Mouse (Mus musculus) myocyte (in vitro differentiated cells): ENCODE results near the gene Smad6. TPM values are rescaled to one million over a fixed set of nuclear protein-coding genes. Genes with fewer than 3 reads are reported as not detected.

Source experiments
- H3K27me3 ChIP-seq: one replicate; pipeline ENCODE4 v1.6.1; 2011; ENCODE audit not compliant: control insufficient read depth, insufficient read depth, insufficient read length
- H3K36me3 ChIP-seq: one replicate; pipeline ENCODE4 v1.6.1; 2011; ENCODE audit not compliant: control insufficient read depth, insufficient read depth
- H3K4me2 ChIP-seq: one replicate; pipeline ENCODE4 v1.6.1; 2011; ENCODE audit warnings: low read depth, control low read depth
- H3K4me3 ChIP-seq: one replicate; pipeline ENCODE4 v1.5.1; 2011; ENCODE audit warnings: mild to moderate bottlenecking, control low read depth, moderate library complexity
- H3K79me2 ChIP-seq: one replicate; pipeline ENCODE4 v1.6.1; 2011; ENCODE audit not compliant: control insufficient read depth, insufficient read depth
- H3ac ChIP-seq: one replicate; pipeline ENCODE4 v1.6.1; 2011; ENCODE audit not compliant: control insufficient read depth, insufficient read length
- CEBPB ChIP-seq: IDR thresholded peaks from 2 replicates; pipeline ENCODE4 v1.6.1; 2011; ENCODE audit warnings: mild to moderate bottlenecking, moderate library complexity; ENCODE audit not compliant: poor library complexity, insufficient read depth, severe bottlenecking
- E2F4 ChIP-seq: IDR thresholded peaks from one replicate; pipeline ENCODE4 v1.6.1; 2011; ENCODE audit warnings: mild to moderate bottlenecking, control low read depth, moderate library complexity; ENCODE audit not compliant: insufficient read depth
- MAX ChIP-seq: IDR thresholded peaks from one replicate; pipeline ENCODE4 v1.6.1; 2011; ENCODE audit warnings: low read depth, mild to moderate bottlenecking, control low read depth
- MYOD1 ChIP-seq, 3 experiments: IDR thresholded peaks; one replicate each; pipeline ENCODE4 v1.6.1; 2011; ENCODE audit warnings: control low read depth in 2 of 3, low read depth in 2 of 3, mild to moderate bottlenecking in 2 of 3, moderate library complexity in 1 of 3; ENCODE audit not compliant: insufficient read length in 2 of 3, control insufficient read depth in 1 of 3
- MYOG ChIP-seq, 3 experiments: IDR thresholded peaks; one replicate each; pipeline ENCODE4 v1.6.1; 2011; ENCODE audit warnings: control low read depth in 2 of 3, low read depth in 2 of 3, mild to moderate bottlenecking in 2 of 3; ENCODE audit not compliant: insufficient read length in 2 of 3, control insufficient read depth in 1 of 3, insufficient read depth in 1 of 3
- POLR2A ChIP-seq: IDR thresholded peaks from one replicate; pipeline ENCODE4 v1.6.1; 2011; ENCODE audit warnings: low read depth, mild to moderate bottlenecking, control low read depth, moderate library complexity; ENCODE audit not compliant: insufficient read length
- POLR2AphosphoS2 ChIP-seq: IDR thresholded peaks from one replicate; pipeline ENCODE4 v1.6.1; 2011; ENCODE audit warnings: low read depth, control low read depth; ENCODE audit not compliant: insufficient read length
- REST ChIP-seq: IDR thresholded peaks from one replicate; pipeline ENCODE4 v1.6.1; 2011; ENCODE audit warnings: mild to moderate bottlenecking, control low read depth, moderate library complexity; ENCODE audit not compliant: insufficient read depth, insufficient read length
- SRF ChIP-seq: IDR thresholded peaks from one replicate; pipeline ENCODE4 v1.6.1; 2011; ENCODE audit warnings: low read depth; ENCODE audit not compliant: control insufficient read depth, insufficient read length
- TCF12 ChIP-seq: IDR thresholded peaks from one replicate; pipeline ENCODE4 v1.6.1; 2011; ENCODE audit warnings: mild to moderate bottlenecking, control low read depth; ENCODE audit not compliant: poor library complexity, insufficient read depth, severe bottlenecking
- TCF3 ChIP-seq: IDR thresholded peaks from one replicate; pipeline ENCODE4 v1.6.1; 2011; ENCODE audit warnings: low read depth, control low read depth; ENCODE audit not compliant: insufficient read length
- USF1 ChIP-seq: IDR thresholded peaks from one replicate; pipeline ENCODE4 v1.6.1; 2011; ENCODE audit warnings: low read depth, mild to moderate bottlenecking, control low read depth, moderate library complexity
- polyA plus RNA-seq: library from polyadenylated mRNA; unstranded; fragments of >200 nt; fragmentation: generic; extraction: Trizol; gene quantifications from one replicate; pipeline ENCODE4 v1.2.1, GENCODE M21; 2012; ENCODE audit warnings: missing spikeins

Gene Smad6
- polyA plus RNA-seq, 1 experiment: 1.5 TPM

DNA sequence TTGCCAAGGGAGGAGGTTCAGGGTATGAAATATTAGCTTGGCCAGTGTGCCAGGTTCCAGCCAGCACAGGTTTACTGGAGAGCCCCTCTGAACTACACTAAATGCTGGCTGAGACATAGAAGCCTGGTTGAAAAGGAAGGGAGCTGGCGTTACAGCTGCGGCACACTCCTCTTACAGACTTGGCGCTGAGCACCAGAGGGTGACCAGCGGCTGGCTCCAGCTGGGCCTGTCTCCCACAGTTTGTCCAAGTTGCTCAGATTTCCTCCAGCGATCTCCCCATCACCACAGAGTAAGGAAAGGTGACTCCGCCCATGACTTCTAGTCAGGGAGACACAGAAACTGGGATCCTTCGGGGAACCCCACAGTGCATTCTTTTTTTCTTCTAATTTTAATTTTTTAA is 95.5 kb downstream of the Smad6 start:
- Histone ChIP-seq H3K4me3 (no peak overlapping the region), H3K79me2 (no peaks in the 10 kb centered on the region), H3K4me2 (no peak overlapping the region), H3K27me3 (no peaks in the 10 kb centered on the region), H3K36me3 (no peaks in the 10 kb centered on the region), H3ac (no peak overlapping the region)
- no peak for TF ChIP-seq POLR2AphosphoS2
- TF ChIP-seq MYOD1 (IDR thresholded peaks at IDR 0.05; ENCODE audit: control insufficient read depth in 1 of 3, insufficient read length in 2 of 3, low read depth in 2 of 3): no peak
- TF ChIP-seq POLR2A: no peak
- no peak for TF ChIP-seq TCF3
- no peak for TF ChIP-seq MAX
- TF ChIP-seq TCF12: no peak
- TF ChIP-seq REST: no peak
- TF ChIP-seq SRF: no peak
- no peak for TF ChIP-seq MYOG (IDR thresholded peaks at IDR 0.05; ENCODE audit: control insufficient read depth in 1 of 3, insufficient read depth in 1 of 3, insufficient read length in 2 of 3, low read depth in 2 of 3)
- no peak for TF ChIP-seq USF1
- TF ChIP-seq E2F4: no peak
- TF ChIP-seq CEBPB: no peak

DNA sequence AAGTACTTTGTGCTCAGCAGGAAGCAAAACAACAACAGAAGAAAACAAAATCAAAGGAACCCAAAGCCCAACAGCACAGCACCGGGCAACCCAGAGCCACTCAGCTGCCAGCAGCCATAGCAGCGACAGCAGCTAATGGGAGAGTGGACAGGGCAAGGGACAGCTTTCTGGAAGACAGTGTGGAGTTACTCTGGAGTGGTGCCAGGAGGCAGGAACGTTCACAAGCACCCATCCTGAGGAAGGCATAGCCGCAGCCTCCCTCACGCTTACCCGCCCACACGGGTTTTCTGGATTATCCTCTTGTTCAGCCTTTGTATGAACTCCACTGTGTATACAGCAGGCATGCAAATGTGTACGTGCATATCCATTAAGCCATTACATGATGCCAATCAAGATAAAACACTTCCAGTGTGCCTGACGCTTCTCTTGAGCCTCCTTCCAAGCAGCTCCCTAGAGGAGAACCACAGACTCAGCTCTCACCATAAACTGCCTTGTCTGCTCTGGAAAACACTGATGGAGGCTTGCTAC is 98.6 kb downstream of the Smad6 start:
- H3ac ChIP-seq: no peak overlapping the region
- no peaks in the 10 kb centered on the region for H3K79me2 ChIP-seq
- H3K27me3 ChIP-seq: no peaks in the 10 kb centered on the region
- H3K4me3 ChIP-seq: no peak overlapping the region
- H3K36me3 ChIP-seq: no peaks in the 10 kb centered on the region
- no peak overlapping the region for H3K4me2 ChIP-seq
- no peak for TF ChIP-seq MYOD1 (IDR thresholded peaks at IDR 0.05; ENCODE audit: control insufficient read depth in 1 of 3, insufficient read length in 2 of 3, low read depth in 2 of 3)
- no peak for TF ChIP-seq USF1
- no peak for TF ChIP-seq TCF3
- TF ChIP-seq CEBPB: no peak
- no peak for TF ChIP-seq POLR2AphosphoS2
- no peak for TF ChIP-seq MYOG (IDR thresholded peaks at IDR 0.05; ENCODE audit: control insufficient read depth in 1 of 3, insufficient read depth in 1 of 3, insufficient read length in 2 of 3, low read depth in 2 of 3)
- no peak for TF ChIP-seq REST
- no peak for TF ChIP-seq SRF
- no peak for TF ChIP-seq POLR2A
- TF ChIP-seq MAX: no peak
- TF ChIP-seq E2F4: no peak
- no peak for TF ChIP-seq TCF12

DNA sequence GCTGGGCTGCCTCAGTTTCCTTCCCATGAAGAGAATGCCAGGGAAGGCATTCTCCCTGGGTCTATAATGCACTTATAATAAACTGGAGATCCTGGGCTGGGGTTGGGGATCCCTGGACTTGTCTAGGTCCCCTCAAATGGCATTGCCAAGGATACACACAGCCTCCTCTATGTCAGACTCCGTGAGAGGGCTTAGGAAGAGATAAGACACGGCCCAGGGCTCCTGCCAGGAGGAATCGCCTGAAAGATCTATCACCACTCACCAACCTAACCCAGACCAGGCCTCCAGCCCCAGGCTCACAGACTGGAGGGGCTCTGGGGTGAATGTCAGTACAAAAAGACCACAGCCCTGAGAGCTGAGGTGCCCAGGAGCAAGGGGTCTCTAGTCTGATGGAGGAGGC is 102.2 kb downstream of the Smad6 start:
- Histone ChIP-seq H3K27me3 (no peaks in the 10 kb centered on the region), H3K4me2 (no peak overlapping the region), H3K36me3 (no peaks in the 10 kb centered on the region), H3K4me3 (no peak overlapping the region), H3ac (no peak overlapping the region), H3K79me2 (no peaks in the 10 kb centered on the region)
- TF ChIP-seq TCF12: no peak
- no peak for TF ChIP-seq POLR2A
- no peak for TF ChIP-seq E2F4
- TF ChIP-seq CEBPB: no peak
- TF ChIP-seq MYOD1 (IDR thresholded peaks at IDR 0.05; ENCODE audit: control insufficient read depth in 1 of 3, insufficient read length in 2 of 3, low read depth in 2 of 3): no peak
- TF ChIP-seq MAX: no peak

DNA sequence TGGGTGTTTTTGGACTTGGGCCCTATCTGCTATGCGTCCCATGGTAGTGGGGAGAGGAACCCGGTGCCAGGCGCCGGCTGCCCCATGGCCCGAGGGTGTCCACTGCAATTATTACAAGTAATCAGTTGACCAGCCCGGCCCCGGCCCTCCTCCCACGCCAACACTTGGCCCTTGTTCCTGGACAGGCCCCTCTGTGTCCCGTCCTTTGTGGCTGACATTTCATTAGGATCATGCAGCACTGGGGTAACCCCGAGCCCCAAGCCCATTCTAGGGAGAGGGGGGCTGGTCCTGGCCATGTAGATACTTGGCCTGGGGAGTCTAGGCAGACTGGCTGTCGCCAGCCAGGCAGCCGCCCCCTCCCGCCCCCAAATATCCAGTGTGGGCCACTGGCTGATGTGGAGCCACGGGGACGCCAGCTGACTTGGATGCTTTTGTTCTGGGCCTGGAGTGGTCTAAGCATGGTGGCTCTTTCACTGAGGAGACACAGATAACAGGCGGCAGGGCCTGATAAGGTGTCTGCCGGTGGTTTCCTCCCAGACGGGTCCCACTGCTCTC is 102.8 kb downstream of the Smad6 start:
- H3K4me3 ChIP-seq: no peak overlapping the region

DNA sequence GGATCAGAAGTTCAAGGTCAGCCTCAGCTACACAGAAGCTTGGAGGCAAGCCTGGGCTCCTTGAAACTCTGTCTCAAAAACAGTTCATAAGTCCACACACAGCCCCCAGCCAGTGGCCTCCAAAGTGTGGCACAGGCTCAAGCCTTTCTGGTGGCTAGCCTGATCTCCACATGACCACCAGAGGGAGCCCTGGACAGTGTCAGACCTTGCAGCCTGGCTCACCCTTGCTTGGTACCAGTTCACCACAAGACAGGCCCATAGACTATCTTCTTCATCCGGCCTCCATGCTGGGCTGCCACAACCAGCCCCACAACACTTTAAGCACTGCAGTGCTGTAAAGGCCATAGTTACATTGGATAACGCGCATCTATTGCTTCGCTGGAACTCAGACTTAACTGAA is 103.6 kb downstream of the Smad6 start:
- no peak overlapping the region for H3K4me2 ChIP-seq
- no peak for TF ChIP-seq SRF
- TF ChIP-seq TCF12: no peak
- TF ChIP-seq CEBPB: no peak
- TF ChIP-seq USF1: no peak
- no peak for TF ChIP-seq TCF3
- TF ChIP-seq POLR2AphosphoS2: no peak
- TF ChIP-seq REST: no peak
- no peak for TF ChIP-seq POLR2A
- TF ChIP-seq E2F4: no peak
- no peak for TF ChIP-seq MYOD1 (IDR thresholded peaks at IDR 0.05; ENCODE audit: control insufficient read depth in 1 of 3, insufficient read length in 2 of 3, low read depth in 2 of 3)
- TF ChIP-seq MYOG (IDR thresholded peaks at IDR 0.05; ENCODE audit: control insufficient read depth in 1 of 3, insufficient read depth in 1 of 3, insufficient read length in 2 of 3, low read depth in 2 of 3): no peak
- TF ChIP-seq MAX: no peak
- H3K4me3 ChIP-seq: no peak overlapping the region

More for the DNA sequence above, 102.8 kb downstream of the Smad6 start:
- no peak overlapping the region for H3K4me2 ChIP-seq
- H3K79me2 ChIP-seq: no peaks in the 10 kb centered on the region
- TF ChIP-seq E2F4: no peak
- TF ChIP-seq REST: no peak
- TF ChIP-seq MAX: no peak
- no peak for TF ChIP-seq USF1
- TF ChIP-seq POLR2AphosphoS2: no peak
- TF ChIP-seq MYOG (IDR thresholded peaks at IDR 0.05; ENCODE audit: control insufficient read depth in 1 of 3, insufficient read depth in 1 of 3, insufficient read length in 2 of 3, low read depth in 2 of 3): no peak
- TF ChIP-seq TCF3: no peak
- no peaks in the 10 kb centered on the region for H3K27me3 ChIP-seq
- H3ac ChIP-seq: no peak overlapping the region
- H3K36me3 ChIP-seq: no peaks in the 10 kb centered on the region

More for the DNA sequence above, 103.6 kb downstream of the Smad6 start:
- Histone ChIP-seq H3ac (no peak overlapping the region), H3K79me2 (no peaks in the 10 kb centered on the region), H3K36me3 (no peaks in the 10 kb centered on the region), H3K27me3 (no peaks in the 10 kb centered on the region)
